ENCODE assay signal across 12 mouse cellular contexts in genomic region chr3:51348646-51349238, GRCm38 (mm10). TPM values are rescaled to one million over a fixed set of nuclear protein-coding genes. Genes with fewer than 3 reads are reported as not detected.
DNase-seq lines count a peak whose midpoint lies in the region; ATAC-seq and TF ChIP-seq lines count a peak whose summit lies in the region.
"Had no signal": no experiment of that assay in that cellular context is flagged by ENCODE, and none has a peak within 500 bp of the region (broad histone marks: within the 10 kb centered on the region; RNA-seq: fewer than 3 reads in every experiment).

No protein-coding gene starts in this region.

- peak overlapping the region; percentile 83 for H3K27ac ChIP-seq in heart, embryonic 10.5 days
- peak overlapping the region; percentile 40; the same call in 1 of the 2 replicates for H3K27ac ChIP-seq in midbrain, embryonic 10.5 days (replicated peaks)
- no peak overlapping the region for H3K27ac ChIP-seq in midbrain, embryonic 14.5 days (replicated peaks; ENCODE audit: low read depth, low read length)
- peak overlapping the region; percentile 22; the same call in 1 of the 2 replicates for H3K27ac ChIP-seq in liver, postnatal 0 days (ENCODE audit: low read depth)

- H3K9me3 ChIP-seq in heart, embryonic 10.5 days = no peaks in the 10 kb centered on the region
- H3K9me3 ChIP-seq in midbrain, embryonic 10.5 days (replicated peaks) = no peaks in the 10 kb centered on the region
- no peaks in the 10 kb centered on the region for H3K9me3 ChIP-seq in midbrain, embryonic 14.5 days (ENCODE audit: control insufficient read depth, low read length)
- H3K9me3 ChIP-seq in liver, postnatal 0 days (ENCODE audit: low read length) = no peaks in the 10 kb centered on the region

- peak overlapping the region; percentile 19; the same call in 1 of the 2 replicates for H3K4me3 ChIP-seq in heart, embryonic 10.5 days
- no peak overlapping the region for H3K4me3 ChIP-seq in midbrain, embryonic 10.5 days
- H3K4me3 ChIP-seq in midbrain, embryonic 14.5 days (replicated peaks; ENCODE audit: low read depth, low read length) = no peak overlapping the region
- H3K4me3 ChIP-seq in liver, postnatal 0 days (ENCODE audit: low read depth, low read length) = no peak overlapping the region

- DNase-seq in heart, embryonic 10.5 days (ENCODE audit: low spot score) = peak; percentile 80
- DNase-seq in heart, adult 8-10 months (ENCODE audit: low spot score) = no peak
- DNase-seq in midbrain, embryonic 10.5 days (ENCODE audit: low spot score) = no peak
- no peak for DNase-seq in midbrain, embryonic 14.5 days
- DNase-seq in liver, postnatal 0 days = no peak
- no peak for DNase-seq in thymus, postnatal 0 days (ENCODE audit: low spot score)
- DNase-seq in kidney, adult 18-20 months = no peak
- DNase-seq: heart, postnatal 14 days; lung, postnatal 14 days had no signal

- no peak overlapping the region for H3K9ac ChIP-seq in midbrain, embryonic 14.5 days (replicated peaks; ENCODE audit: low read length)
- H3K9ac ChIP-seq in liver, postnatal 0 days (replicated peaks) = no peak overlapping the region

- no peak for TF ChIP-seq EP300 in liver, postnatal 0 days (IDR thresholded peaks at IDR 0.05; ENCODE audit: low read depth)

- peaks cover 12% of the 10 kb centered on the region for H3K4me1 ChIP-seq in heart, embryonic 10.5 days
- no peaks in the 10 kb centered on the region for H3K4me1 ChIP-seq in midbrain, embryonic 10.5 days
- H3K4me1 ChIP-seq in midbrain, embryonic 14.5 days (ENCODE audit: control insufficient read depth, insufficient read depth, low read length) = no peaks in the 10 kb centered on the region
- peaks cover 3% of the 10 kb centered on the region; the same call in 1 of the 2 replicates for H3K4me1 ChIP-seq in liver, postnatal 0 days (ENCODE audit: insufficient read depth)

- WGBS in heart, embryonic 10.5 days = 7% methylated on average over 3 of the region's 3 CpGs
- WGBS in midbrain, embryonic 10.5 days = 66% methylated on average over 3 of the region's 3 CpGs
- WGBS in midbrain, embryonic 14.5 days = 43% methylated on average over 3 of the region's 3 CpGs
- 45% methylated on average over 3 of the region's 3 CpGs for WGBS in liver, postnatal 0 days (ENCODE audit: insufficient replicate concordance)

- no peak for ATAC-seq in midbrain, embryonic 14.5 days (ENCODE audit: low FRiP score, low TSS enrichment)
- ATAC-seq in common myeloid progenitor, adult 5-6 weeks (replicated peaks; ENCODE audit: low read depth, poor library complexity, severe bottlenecking) = peak; percentile 84
- peak; percentile 78 for ATAC-seq in liver, postnatal 0 days

- H3K36me3 ChIP-seq in heart, embryonic 10.5 days = no peaks in the 10 kb centered on the region
- H3K36me3 ChIP-seq in midbrain, embryonic 10.5 days = no peaks in the 10 kb centered on the region
- no peaks in the 10 kb centered on the region for H3K36me3 ChIP-seq in midbrain, embryonic 14.5 days (ENCODE audit: control insufficient read depth, insufficient read depth, low read length)
- H3K36me3 ChIP-seq in liver, postnatal 0 days (replicated peaks; ENCODE audit: insufficient read depth, low read length) = no peaks in the 10 kb centered on the region

- H3K27me3 ChIP-seq in heart, embryonic 10.5 days (ENCODE audit: insufficient read depth, poor library complexity, severe bottlenecking) = no peaks in the 10 kb centered on the region
- H3K27me3 ChIP-seq in midbrain, embryonic 10.5 days (ENCODE audit: low read depth, poor library complexity, severe bottlenecking) = no peaks in the 10 kb centered on the region
- H3K27me3 ChIP-seq in midbrain, embryonic 14.5 days (ENCODE audit: control insufficient read depth, insufficient read depth, low read length) = no peaks in the 10 kb centered on the region
- no peaks in the 10 kb centered on the region for H3K27me3 ChIP-seq in liver, postnatal 0 days (ENCODE audit: insufficient read depth, low read length)

- TF ChIP-seq CTCF in liver, postnatal 0 days (IDR thresholded peaks at IDR 0.05; ENCODE audit: low read depth) = no peak

- no peak overlapping the region for H3K4me2 ChIP-seq in midbrain, embryonic 14.5 days (ENCODE audit: low read length)
- H3K4me2 ChIP-seq in liver, postnatal 0 days (ENCODE audit: low read depth, low read length) = no peak overlapping the region

RNA-seq across cellular contexts. Expression of gene Elf2, which starts 8.3 kb away (rescaled TPM):
- 40.1 and 43.5 TPM in 2 replicates for polyA plus RNA-seq in heart, embryonic 10.5 days (2016; fragmentation: Nextera tagmentation; extraction: Ambion mirVana)
- 10 to 100 TPM; 40.6 to 52.9 (median 50.9) TPM for total RNA-seq in heart, adult 8-10 months (2022)
- 37.9 and 40.5 TPM in 2 replicates for polyA plus RNA-seq in midbrain, embryonic 10.5 days (2016; fragmentation: Nextera tagmentation; extraction: Ambion mirVana)
- 28.6 and 37.3 TPM in 2 replicates for polyA plus RNA-seq in midbrain, embryonic 14.5 days (2014; fragmentation: Nextera tagmentation; extraction: Ambion mirVana)
- 123 and 129 TPM in 2 replicates for total RNA-seq in common myeloid progenitor, adult 5-6 weeks (2017)
- polyA plus RNA-seq in liver, postnatal 0 days (2015; fragmentation: Nextera tagmentation; extraction: Ambion mirVana) = 19.6 and 22.1 TPM in 2 replicates
- polyA plus RNA-seq in thymus, postnatal 0 days (2015; fragmentation: Nextera tagmentation; extraction: Ambion mirVana) = 80.8 and 86.1 TPM in 2 replicates

RNA-seq across cellular contexts. Expression of gene Mgarp, which starts 47.8 kb away (rescaled TPM):
- polyA plus RNA-seq in heart, embryonic 10.5 days (2016; fragmentation: Nextera tagmentation; extraction: Ambion mirVana) = 20.6 and 21.1 TPM in 2 replicates
- under 1 TPM; 0.22 to 0.37 (median 0.26) TPM for total RNA-seq in heart, adult 8-10 months (2022)
- 35.9 and 39.2 TPM in 2 replicates for polyA plus RNA-seq in midbrain, embryonic 10.5 days (2016; fragmentation: Nextera tagmentation; extraction: Ambion mirVana)
- polyA plus RNA-seq in midbrain, embryonic 14.5 days (2014; fragmentation: Nextera tagmentation; extraction: Ambion mirVana) = 2.6 and 4.6 TPM in 2 replicates
- total RNA-seq in common myeloid progenitor, adult 5-6 weeks (2017) = not detected in 2 replicates
- polyA plus RNA-seq in liver, postnatal 0 days (2015; fragmentation: Nextera tagmentation; extraction: Ambion mirVana) = 0.34 and 0.60 TPM in 2 replicates
- polyA plus RNA-seq in thymus, postnatal 0 days (2015; fragmentation: Nextera tagmentation; extraction: Ambion mirVana) = 0.72 and 1.0 TPM in 2 replicates
- total RNA-seq: layer of hippocampus, postnatal 10 days; left cerebral cortex, postnatal 36 days had no signal
